Mouse (Mus musculus) megakaryocyte-erythroid progenitor cell, adult 5-6 weeks (primary cell): ENCODE data around the gene Myef2. TPM values are rescaled to one million over a fixed set of nuclear protein-coding genes. Genes with fewer than 3 reads are reported as not detected.
"Not testable (repeated sequence)": the region's sequence is repeated elsewhere in the genome, so short reads cannot be mapped to it uniquely, and the experiment has no call there.

Source experiments
- ATAC-seq: replicated peaks from 2 replicates; pipeline ENCODE4 v1.8.0; 2016; ENCODE audit warnings: mild to moderate bottlenecking, inconsistent platforms; ENCODE audit not compliant: severe bottlenecking, poor library complexity, low FRiP score, low TSS enrichment
- total RNA-seq, 2 experiments: library from RNA; stranded (forward) in 1 of 2; stranded (reverse) in 1 of 2; fragments of 200-1000, 215-1000 nt in 1 of 2; fragments of >200 nt in 1 of 2; fragmentation: Nextera tagmentation in 1 of 2; gene quantifications; 2 replicates each; pipeline ENCODE4 v1.2.3; 2014 to 2017

The Myef2 gene
- total RNA-seq (2014; fragmentation: Nextera tagmentation) (37.6 and 45.8 TPM in 2 replicates), total RNA-seq (2017) (85.6 and 86.1 TPM in 2 replicates)

- peak; percentile 78 for ATAC-seq
These were observed at the start of gene Myef2 for GRCm38 (mm10) chr2:125123477-125123852. Gene Myef2 (minus strand): TSS chr2:125123661.

GRCm38 (mm10) chr2:125162012-125162470 is 38.6 kb upstream of the Myef2 start:
- no peak for ATAC-seq

DNA sequence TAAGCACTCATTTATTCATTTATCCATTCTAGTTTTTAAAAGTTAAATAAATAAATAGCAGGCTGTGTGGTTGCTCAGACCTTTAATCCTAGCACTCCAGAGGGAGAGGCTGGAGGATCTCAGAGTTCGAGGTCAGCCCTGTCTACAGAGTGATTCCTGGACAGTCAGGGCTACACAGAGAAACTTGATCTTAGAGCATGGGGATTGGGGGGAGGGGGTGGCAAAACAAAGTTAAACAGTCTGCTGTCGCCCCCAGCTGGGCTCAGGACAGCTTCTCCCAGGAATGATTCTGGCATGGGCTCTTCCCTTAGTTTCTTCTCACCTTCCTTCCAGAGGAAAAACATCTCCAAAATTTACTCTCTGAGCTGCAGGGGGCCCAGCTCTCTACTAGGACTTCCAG is 32.0 kb upstream of the Myef2 start:
- no peak for ATAC-seq

DNA sequence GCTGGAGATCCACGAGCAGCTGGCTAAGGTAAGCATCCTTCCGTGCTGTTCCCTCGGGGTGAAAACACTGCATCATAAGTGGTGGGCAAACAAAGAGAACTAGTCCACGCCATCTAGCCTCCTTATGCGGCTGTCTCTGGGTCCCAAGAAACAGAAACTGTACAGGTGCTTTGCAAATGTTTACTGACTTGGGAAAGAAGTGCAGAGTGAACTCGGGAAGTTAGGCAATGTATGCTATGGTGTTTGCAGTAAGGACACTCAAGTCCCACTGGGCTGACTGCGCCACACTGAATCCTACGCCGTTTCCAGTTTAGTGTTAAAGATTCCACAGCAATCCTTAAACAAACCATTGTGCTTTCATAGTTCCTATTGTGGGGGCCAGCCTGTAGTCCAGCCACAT is 30.8 kb upstream of the Myef2 start:
- no peak for ATAC-seq

DNA sequence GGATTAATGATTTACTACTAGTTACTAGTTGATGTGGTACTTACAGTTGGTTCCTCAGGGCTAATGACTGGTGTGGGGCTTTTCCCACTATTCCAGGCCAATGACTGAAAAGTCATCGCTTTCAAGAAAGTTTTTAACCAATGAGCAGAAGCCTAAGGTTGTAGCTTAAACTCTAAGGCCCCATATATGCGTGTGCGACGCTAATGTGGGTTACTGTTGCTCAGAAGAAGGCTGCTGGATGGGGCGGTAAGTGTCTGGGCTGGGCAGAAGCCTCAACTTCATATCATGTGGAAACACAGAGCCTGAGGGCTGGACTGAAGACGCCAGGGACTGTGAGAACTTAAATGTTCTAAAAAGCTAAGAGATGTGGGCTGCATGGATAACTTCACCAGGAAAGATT is 28.9 kb upstream of the Myef2 start, which contains the start of gene Slc12a1:
Gene Slc12a1, plus strand, starts transcription at position 118 of the 400 bp plus-strand sequence.
- ATAC-seq = no peak

DNA sequence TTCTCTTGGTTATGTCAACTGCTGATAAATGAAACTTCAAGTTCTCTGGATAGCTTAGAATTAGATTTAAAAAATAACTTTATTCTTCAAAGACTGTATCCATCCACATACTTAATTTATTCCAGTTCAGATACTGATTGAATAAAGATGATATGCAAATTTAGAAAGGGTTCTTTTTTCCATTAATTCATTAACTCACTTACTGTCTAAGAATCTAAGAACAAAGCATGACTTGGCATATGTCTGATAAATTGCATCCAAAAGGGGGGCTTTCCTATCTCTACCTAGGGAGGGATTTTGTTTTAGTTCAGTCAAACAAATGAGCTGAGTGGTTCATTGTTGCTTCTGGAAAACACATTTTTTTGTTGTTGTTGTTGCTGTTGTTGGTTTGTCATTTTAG is 18.9 kb upstream of the Myef2 start:
- no peak for ATAC-seq

DNA sequence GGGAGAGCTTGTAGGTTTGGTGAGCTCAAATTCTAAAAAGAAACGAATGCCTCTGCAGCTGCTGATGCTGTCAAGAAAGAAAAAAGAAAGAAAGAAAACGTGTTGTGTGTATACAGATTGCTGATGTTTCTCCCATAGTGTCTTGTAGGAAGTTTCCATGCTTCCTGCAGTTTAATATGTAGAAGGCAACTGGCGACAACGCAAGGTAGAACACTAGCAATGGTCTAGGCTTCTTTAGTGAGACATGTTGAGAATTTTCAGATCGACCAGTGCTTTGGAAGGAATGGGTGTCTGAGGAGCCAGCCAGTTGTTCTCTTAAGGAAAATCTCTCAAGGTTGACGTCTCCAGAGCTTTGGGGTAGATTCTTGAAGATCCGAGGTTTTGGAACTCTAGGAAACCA is 13.4 kb upstream of the Myef2 start:
- ATAC-seq = no peak

GRCm38 (mm10) chr2:125135903-125136811 is 12.7 kb upstream of the Myef2 start, which contains the start of gene Ctxn2:
Gene Ctxn2 (plus strand): TSS chr2:125136692.
- peak; percentile 99 for ATAC-seq

DNA sequence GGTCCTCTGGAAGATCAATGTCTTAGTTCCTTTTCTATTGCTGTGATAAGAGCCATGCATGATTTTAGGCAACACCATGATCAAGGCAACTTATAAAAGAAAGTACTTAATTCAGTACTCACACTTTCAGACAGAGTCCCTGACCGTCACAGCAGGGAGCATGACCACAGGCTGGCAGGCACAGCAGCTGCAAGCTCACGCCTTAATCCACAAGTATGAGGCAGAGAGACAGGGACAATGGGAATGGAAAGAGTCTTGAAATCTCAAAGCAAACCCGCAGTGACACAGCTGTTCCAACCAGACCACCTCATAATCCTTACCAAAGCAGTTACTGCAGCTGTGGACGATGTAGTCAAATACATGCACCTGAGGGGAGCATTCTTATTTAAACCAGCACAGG is 10.7 kb upstream of the Myef2 start:
- no peak for ATAC-seq

- ATAC-seq = no peak
These were observed 3.3 kb upstream of the Myef2 start for GRCm38 (mm10) chr2:125126792-125127191.

DNA sequence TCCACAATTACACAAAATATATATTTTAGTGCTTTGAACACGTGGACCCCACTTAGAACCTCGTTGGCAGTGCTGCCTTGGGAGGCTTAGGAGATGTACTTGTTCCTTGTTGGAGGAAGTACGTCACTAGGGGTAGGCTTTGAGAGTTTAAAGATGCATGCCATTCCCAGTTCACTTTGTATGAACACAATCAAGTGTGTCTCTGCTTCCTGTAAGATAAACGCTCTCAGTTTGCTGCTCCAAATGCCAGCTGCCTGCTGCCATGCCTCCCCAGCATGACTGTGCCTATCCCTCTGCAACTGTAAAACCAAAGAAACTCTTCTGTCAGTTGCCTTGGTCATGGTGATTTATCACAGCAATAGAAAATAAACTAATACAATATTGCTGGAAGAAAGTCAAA is 2.4 kb upstream of the Myef2 start:
- peak; percentile 30; the same call in 1 of the 2 replicates for ATAC-seq

DNA sequence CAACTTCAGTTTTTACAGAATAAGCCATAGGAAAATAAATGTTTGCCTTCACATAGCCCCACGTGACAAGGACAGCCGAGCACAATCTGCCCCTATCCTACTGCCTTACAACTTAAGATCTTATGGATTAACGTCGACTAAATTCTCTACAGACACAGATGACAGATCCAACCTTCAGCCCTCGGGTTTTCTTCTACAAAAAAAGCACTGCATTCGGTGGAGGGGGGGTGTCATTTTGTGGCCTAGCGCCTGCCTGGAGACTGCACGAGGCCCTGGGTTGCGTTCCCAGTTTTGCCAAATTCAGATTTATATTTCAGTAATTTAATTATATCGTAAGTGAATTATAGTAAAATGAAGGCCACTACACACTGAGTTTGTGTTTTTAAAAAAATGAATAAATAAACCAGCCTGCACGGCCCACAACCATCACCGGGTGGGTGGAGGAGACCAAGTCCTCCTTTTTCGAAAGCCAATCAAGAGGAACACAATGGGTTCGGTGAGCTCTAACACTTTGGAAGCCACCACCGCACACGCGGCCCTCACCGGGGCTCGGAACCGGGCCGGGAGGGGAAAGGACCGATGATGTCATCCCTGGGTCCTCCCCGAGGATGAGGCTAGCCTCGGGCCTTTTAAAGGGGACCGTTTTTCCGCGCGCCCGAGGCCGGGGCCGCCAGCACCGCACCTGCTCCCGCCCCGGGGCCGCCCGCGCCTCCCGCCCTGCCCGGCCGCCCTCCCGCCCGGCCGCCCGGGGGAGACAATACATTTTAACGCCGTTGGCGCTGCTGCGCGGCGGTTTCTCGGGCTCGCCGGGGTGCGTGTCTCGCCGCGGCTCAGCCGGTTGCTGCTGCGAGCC is 611 bp downstream of the Myef2 start:
- ATAC-seq = peak; percentile 52

GRCm38 (mm10) chr2:125122288-125122623 is 1.2 kb downstream of the Myef2 start:
- no peak for ATAC-seq

GRCm38 (mm10) chr2:125119381-125120110 is 3.9 kb downstream of the Myef2 start:
- peak; percentile 27; the same call in 1 of the 2 replicates for ATAC-seq

GRCm38 (mm10) chr2:125106536-125106935 is 16.9 kb downstream of the Myef2 start:
- not testable (repeated sequence) for ATAC-seq

- not testable (repeated sequence) for ATAC-seq
These were observed 19.0 kb downstream of the Myef2 start for GRCm38 (mm10) chr2:125104491-125104890.

DNA sequence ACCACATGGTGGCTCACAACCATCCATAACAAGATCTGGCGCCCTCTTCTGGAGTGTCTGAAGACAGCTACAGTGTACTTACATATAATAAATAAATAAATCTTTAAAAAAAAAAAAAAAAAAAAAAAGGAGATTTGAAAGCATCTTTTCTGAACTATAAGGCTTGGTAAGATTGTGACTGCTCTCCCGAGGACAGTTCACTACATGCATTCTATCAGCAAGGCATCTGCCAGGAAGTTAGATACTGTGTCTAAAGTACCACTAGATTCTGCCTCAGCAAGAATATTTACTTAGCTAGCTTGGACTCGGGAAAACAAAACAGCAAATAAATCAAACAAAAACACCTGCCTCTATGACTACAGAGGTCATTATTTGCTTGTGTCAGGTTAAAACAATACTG is 31.3 kb downstream of the Myef2 start:
- not testable (repeated sequence) for ATAC-seq

- no peak for ATAC-seq
These were observed 34.7 kb downstream of the Myef2 start for GRCm38 (mm10) chr2:125088757-125089156.

DNA sequence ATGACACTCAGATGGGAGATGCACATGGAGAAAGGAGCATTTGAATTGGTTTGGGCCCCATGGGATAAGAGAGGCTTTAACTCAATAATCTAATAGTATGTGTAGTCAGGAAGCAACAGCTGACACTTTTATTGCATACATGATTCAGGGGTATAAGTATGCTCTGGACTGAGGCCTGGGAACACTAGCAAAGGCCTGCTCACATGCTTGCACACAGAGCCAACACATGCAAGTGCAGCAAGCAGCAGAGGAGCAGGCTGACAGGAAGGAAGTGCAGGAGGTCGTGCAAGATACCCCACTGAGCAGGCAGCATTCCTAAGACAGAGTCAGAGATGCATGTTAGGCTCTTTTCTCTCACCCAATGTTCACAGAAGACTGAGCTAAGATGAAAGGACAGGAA is 39.6 kb downstream of the Myef2 start:
- no peak for ATAC-seq
